Mouse (Mus musculus) brain, embryonic 14.5 days (tissue): ENCODE results near the gene Pm20d2. TPM values are rescaled to one million over a fixed set of nuclear protein-coding genes. Genes with fewer than 3 reads are reported as not detected.

Experiments used
- DNase-seq: peaks from one replicate; pipeline ENCODE4 v3.0.0-alpha.2; 2011; ENCODE audit warnings: low read depth
- CTCF ChIP-seq: fragments of 200-500 bp; IDR thresholded peaks from 2 replicates; pipeline ENCODE4 v1.5.1; 2012; ENCODE audit warnings: inconsistent platforms, mild to moderate bottlenecking, moderate library complexity, borderline replicate concordance; ENCODE audit not compliant: insufficient read depth, insufficient read length; ENCODE audit errors: extremely low read depth
- POLR2A ChIP-seq: fragments of 200-500 bp; IDR thresholded peaks from 2 replicates; pipeline ENCODE4 v1.6.1; 2012; ENCODE audit warnings: mild to moderate bottlenecking, inconsistent platforms, borderline replicate concordance; ENCODE audit not compliant: poor library complexity, insufficient read depth, insufficient read length, severe bottlenecking; ENCODE audit errors: extremely low read depth
- polyA plus RNA-seq: library from polyadenylated mRNA; depleted of rRNA; stranded (reverse); fragments of >200 nt; gene quantifications from 2 replicates; pipeline ENCODE4 v1.2.3, GENCODE M21; 2012; rRNA removed

The Pm20d2 gene
- 3.4 and 4.0 TPM in 2 replicates for polyA plus RNA-seq

DNA sequence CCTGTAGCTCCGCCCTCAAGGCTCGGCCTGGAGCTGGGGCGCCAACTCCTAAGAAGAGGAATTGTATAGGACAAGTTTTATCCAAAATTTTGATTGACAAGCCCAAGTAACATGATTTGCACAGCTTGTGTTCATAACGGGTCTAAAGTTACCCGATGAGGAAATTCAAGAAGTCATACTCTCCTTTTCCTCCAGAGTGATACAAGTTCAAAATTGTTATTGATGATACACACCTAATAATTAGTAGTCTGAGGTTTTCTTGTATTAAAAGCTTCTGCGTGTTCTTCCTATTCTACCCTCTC lies at the start of gene Pm20d2:
Gene Pm20d2 (minus strand): TSS at position 3 of the 302 bp plus-strand sequence.
- no peak for DNase-seq
- TF ChIP-seq CTCF = no peak
- TF ChIP-seq POLR2A = no peak

DNA sequence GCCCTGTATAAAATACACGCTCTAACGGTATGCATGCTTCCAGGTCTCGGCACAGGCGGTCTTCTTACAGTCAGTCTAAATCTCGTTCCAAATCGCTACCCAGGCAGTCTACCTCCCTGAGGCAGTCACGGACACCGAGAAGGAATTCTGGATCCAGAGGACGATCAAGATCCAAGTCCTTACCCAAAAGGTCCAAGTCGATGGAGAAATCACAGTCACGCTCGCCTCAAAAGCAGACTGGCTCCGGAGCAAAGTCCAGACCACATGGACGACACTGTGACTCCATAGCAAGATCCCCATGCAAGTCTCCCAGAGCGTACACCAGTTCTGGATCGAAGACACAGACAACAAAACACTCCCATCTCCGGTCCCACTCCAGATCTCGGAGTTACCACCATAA lies 41.3 kb upstream of the Pm20d2 start:
- DNase-seq = no peak
- TF ChIP-seq CTCF (no peak), POLR2A (no peak)

- DNase-seq = no peak
- no peak for TF ChIP-seq CTCF
- TF ChIP-seq POLR2A = no peak
Measured at GRCm38 (mm10) chr4:33229639-33230038, 40.1 kb upstream of the Pm20d2 start.

- no peak for DNase-seq
- TF ChIP-seq CTCF (no peak), POLR2A (no peak)
Measured at GRCm38 (mm10) chr4:33227164-33227563, 37.6 kb upstream of the Pm20d2 start.

GRCm38 (mm10) chr4:33224003-33224675 lies 34.6 kb upstream of the Pm20d2 start:
- TF ChIP-seq POLR2A (no peak), CTCF (no peak)

DNA sequence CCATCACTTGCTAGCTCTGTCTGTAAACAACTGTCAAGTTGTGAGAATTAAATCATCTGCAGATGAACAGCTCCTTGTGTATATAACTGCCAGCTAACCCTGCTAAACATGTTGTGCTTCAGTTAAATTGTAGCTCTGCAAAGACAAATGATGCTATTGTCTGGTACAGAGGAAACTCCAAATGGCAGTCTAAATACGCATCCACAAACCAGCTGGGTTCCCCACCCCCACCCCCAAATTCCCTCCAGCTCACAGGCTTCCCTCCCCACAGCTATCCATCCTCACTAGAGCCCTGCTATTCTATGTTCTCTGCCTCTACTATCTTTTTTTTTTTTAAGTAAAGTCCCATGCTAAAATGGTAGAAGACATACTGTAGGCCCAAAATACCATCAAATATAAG lies 32.3 kb upstream of the Pm20d2 start:
- TF ChIP-seq CTCF (no peak), POLR2A (no peak)
- no peak for DNase-seq

More at GRCm38 (mm10) chr4:33224003-33224675, 34.6 kb upstream of the Pm20d2 start:
- no peak for DNase-seq

- TF ChIP-seq CTCF (no peak), POLR2A (peak; percentile 34; the same call in 1 of the 2 replicates)
Measured at GRCm38 (mm10) chr4:33208881-33209841, 19.6 kb upstream of the Pm20d2 start, which contains the start of gene Srsf12. Gene Srsf12 (plus strand): TSS chr4:33208991.

DNA sequence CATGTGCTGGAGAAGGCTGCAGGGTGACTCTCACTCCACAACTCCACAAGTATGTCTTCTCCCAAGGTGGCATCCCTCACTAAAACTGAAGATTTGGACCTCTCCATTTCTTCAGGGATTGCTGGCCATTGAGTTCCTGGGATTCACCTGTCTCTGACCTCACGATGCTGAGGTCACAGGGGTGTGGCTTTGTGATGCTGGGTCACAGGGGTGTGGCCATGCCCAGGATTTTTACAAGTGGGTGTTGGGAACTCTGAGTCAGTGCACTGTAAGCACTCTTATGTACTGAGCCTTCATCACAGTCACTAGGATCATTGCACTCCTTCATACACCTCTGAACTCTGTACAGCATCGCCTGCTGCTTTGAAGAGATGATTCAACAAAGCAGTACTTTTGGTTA lies 18.0 kb upstream of the Pm20d2 start:
- no peak for DNase-seq
- TF ChIP-seq CTCF (no peak), POLR2A (no peak)

More at GRCm38 (mm10) chr4:33208881-33209841, 19.6 kb upstream of the Pm20d2 start, which contains the start of gene Srsf12:
- peak; percentile 69 for DNase-seq

DNA sequence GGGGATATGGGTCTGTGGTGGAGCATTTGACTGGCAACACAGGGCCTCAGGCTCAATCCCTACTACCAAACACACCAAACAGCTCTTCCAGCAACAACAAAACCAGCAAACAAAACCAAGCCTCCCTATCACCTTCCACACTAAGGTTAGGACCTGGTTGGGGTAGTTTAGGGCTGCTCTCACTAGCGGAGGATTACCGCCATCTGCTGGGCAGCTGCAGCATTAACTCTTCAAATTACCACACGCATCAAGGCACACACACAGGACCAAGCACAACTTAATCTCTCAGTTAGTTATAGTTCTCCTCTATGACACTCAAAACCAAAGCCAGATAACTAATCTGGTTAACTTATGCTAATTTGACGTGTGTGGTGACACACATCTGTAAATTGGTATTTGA lies 15.1 kb upstream of the Pm20d2 start:
- TF ChIP-seq CTCF (peak; percentile 79), POLR2A (no peak)
- DNase-seq = peak; percentile 70

GRCm38 (mm10) chr4:33198117-33198516 lies 8.6 kb upstream of the Pm20d2 start:
- peak; percentile 23 for DNase-seq
- TF ChIP-seq POLR2A = no peak
- no peak for TF ChIP-seq CTCF

DNA sequence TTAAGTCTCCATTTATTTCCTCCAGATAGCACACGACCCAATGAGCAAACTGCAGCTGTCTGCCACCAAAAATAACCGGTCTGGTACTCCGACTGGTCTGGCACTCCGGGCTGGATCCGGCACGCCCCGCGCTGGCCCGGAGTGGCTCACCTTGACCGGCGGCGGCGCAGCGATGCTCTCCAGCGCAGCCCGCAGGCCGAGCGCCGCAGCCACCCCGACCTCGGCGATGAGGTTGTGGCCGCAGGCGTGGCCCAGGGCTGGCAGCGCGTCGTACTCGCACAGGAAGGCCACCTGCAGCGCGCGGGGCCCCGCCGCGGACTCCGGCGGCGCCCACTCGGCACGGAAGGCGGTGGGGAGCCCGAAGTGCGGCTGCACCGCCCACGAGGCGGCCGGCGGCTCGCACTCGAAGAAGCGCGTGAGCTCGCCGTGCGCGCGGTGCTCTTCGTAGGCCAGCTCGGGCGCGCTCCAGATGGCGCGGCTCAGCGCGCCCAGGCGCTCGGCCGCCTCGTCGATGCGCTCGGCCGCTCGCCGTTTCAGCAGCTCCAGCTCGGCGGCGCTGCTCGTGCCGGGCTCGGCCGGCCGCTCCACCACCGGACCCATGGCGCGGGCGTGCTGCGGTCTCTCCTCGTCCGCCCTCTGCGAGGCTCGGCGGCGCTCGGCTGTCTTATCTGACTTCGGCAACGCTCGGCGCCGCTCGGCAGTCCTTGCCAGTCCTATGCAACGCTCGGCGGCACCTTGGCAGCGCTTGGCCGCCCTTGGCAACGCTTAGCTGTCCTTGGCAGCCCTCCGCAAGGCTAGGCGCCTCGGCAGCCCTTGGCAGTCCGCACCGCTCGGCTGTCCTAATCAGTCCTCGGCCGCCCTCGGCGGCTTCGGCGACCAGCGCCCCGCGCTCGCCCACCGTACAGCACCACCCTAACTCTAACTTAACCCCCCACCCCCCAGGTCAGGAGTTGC lies 479 bp downstream of the Pm20d2 start:
- TF ChIP-seq CTCF (peak; percentile 19; the same call in 1 of the 2 replicates), POLR2A (no peak; the same call in 1 of the 2 replicates)
- DNase-seq = peak; percentile 97

DNA sequence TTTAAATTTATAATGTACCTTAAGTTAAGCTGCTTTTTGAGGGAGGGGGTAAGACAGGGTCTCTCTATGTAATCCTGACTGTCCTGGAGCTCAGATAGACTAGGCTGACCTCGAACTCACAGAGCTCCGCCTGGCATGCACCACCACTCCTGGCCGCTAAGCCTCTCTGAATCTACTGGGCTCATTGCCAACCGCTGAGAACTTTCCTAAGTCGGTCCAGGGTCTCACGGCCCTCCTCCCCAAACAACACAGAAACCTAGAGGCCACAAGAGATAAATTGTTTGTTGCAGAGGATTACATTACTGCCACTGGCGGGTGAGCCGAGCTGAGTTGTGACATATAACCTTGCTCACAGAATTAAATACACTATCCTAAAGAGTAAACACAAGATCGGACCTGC lies 1.4 kb downstream of the Pm20d2 start:
- TF ChIP-seq CTCF = peak; percentile 46; the same call in 1 of the 2 replicates
- TF ChIP-seq POLR2A = no peak
- DNase-seq = peak; percentile 84

DNA sequence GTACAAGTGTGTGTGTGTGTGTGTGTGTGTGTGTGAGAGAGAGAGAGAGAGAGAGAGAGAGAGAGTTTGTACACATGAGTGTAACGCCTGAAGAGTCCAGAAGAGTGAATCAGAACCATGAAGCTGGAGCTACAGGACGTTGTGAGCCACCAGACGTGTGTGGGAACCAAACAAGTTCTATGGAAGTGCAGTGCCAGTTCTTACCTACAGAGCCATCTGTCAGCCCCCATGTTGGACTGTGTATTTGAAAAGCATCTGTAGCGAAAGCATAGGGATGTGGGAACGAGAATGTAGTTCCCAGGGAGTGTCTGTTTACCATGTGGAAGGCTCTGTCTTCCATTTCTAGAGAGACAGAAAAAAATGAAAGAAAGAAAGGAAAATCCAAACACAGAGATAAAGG lies 6.1 kb downstream of the Pm20d2 start:
- DNase-seq = no peak
- TF ChIP-seq CTCF (no peak), POLR2A (no peak)
